Mouse (Mus musculus) urinary bladder, postnatal 4 days (tissue): Measurements from ENCODE around the gene Tmem203.
"Not testable (repeated sequence)": the region's sequence is repeated elsewhere in the genome, so short reads cannot be mapped to it uniquely, and the experiment has no call there.

Experiments used
- DNase-seq, 2 experiments: peaks; one replicate each; pipeline ENCODE4 v3.0.0; 2021 to 2022; ENCODE audit warnings: low spot score in 2 of 2

The Tmem203 gene

GRCm38 (mm10) chr2:25234050-25234449, 21.2 kb upstream of the Tmem203 start, which contains the start of gene Slc34a3:
TSS of gene Slc34a3 (minus strand) at chr2:25234364.
- no peak for DNase-seq

GRCm38 (mm10) chr2:25234551-25235220, 20.6 kb upstream of the Tmem203 start:
- no peak for DNase-seq

- DNase-seq = no peak
Observed at GRCm38 (mm10) chr2:25236614-25237013, 18.6 kb upstream of the Tmem203 start, which contains the start of gene Rnf224. TSS of gene Rnf224 (minus strand) at chr2:25236787.

GRCm38 (mm10) chr2:25237522-25237921, 17.7 kb upstream of the Tmem203 start:
- no peak for DNase-seq

GRCm38 (mm10) chr2:25238106-25238505, 17.1 kb upstream of the Tmem203 start:
- no peak for DNase-seq

- no peak for DNase-seq
Observed at GRCm38 (mm10) chr2:25239766-25240165, 15.5 kb upstream of the Tmem203 start.

- no peak for DNase-seq
Observed at GRCm38 (mm10) chr2:25240310-25240709, 14.9 kb upstream of the Tmem203 start.

- DNase-seq = peak; percentile 61 to 69
Observed at GRCm38 (mm10) chr2:25240723-25241437, 14.4 kb upstream of the Tmem203 start.

GRCm38 (mm10) chr2:25241438-25241775, 13.8 kb upstream of the Tmem203 start:
- DNase-seq = no peak

GRCm38 (mm10) chr2:25242101-25242506, 13.1 kb upstream of the Tmem203 start, which contains the start of the genes Rnf208 and Cysrt1:
TSS of gene Rnf208 (plus strand) at chr2:25242255.
TSS of gene Cysrt1 (minus strand) at chr2:25242452.
- DNase-seq = no peak

- DNase-seq = no peak
Observed at GRCm38 (mm10) chr2:25243342-25243741, 11.9 kb upstream of the Tmem203 start.

GRCm38 (mm10) chr2:25244144-25244543, 11.1 kb upstream of the Tmem203 start:
- no peak for DNase-seq

- no peak for DNase-seq
Observed at GRCm38 (mm10) chr2:25246183-25247072, 8.8 kb upstream of the Tmem203 start, which contains the start of gene AL732309.1. TSS of gene AL732309.1 (minus strand) at chr2:25246863.

- DNase-seq = no peak
Observed at GRCm38 (mm10) chr2:25252331-25252730, 2.9 kb upstream of the Tmem203 start.

GRCm38 (mm10) chr2:25256443-25257109, 1.3 kb downstream of the Tmem203 start:
- not testable (repeated sequence) for DNase-seq

GRCm38 (mm10) chr2:25257250-25257649, 2.0 kb downstream of the Tmem203 start:
- DNase-seq = not testable (repeated sequence)

GRCm38 (mm10) chr2:25258887-25259286, 3.6 kb downstream of the Tmem203 start:
- no peak for DNase-seq

GRCm38 (mm10) chr2:25261870-25262269, 6.6 kb downstream of the Tmem203 start:
- no peak for DNase-seq

- peak; percentile 89 to 93 for DNase-seq
Observed at GRCm38 (mm10) chr2:25262291-25262767, 7.1 kb downstream of the Tmem203 start, which contains the start of gene Tprn. TSS of gene Tprn (plus strand) at chr2:25262618.

- no peak for DNase-seq
Observed at GRCm38 (mm10) chr2:25262795-25263622, 7.8 kb downstream of the Tmem203 start.
